Mouse (Mus musculus): ENCODE results near the gene Rfc2.
A peak's percentile ranks its signal among the peaks of the same experiment; 100 is the strongest.

DNA sequence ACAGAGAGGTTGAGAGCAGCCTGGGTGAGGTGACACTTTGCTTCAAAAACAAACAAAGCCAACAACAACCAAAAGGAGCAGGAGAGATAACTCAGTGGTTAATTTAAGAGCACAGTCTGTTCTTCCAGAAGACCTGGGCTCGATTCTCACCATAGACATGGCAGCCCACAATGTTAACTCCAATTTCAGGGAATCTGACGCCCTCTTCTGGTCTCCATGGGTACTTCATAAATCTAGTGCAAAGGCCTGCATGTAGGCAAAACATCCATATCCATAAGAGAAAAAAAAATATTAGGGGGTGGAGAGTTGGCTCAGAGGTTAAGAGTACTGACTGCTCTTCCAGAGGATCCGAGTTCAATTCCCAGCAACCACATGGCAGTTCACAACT lies 35.9 kb upstream of the Rfc2 start:
- peak; percentile 24 to 38; a peak in 1 of 4 replicates for TF ChIP-seq CTCF (conservative IDR thresholded peaks at IDR 0.05 in 1 of 2, IDR thresholded peaks at IDR 0.05 in 1 of 2; ENCODE audit: low read depth in 2 of 2, low read length in 2 of 2)
- no peak for TF ChIP-seq USF1 (IDR thresholded peaks at IDR 0.05; ENCODE audit: low read depth, low read length)
- no peak for TF ChIP-seq POLR2A (IDR thresholded peaks at IDR 0.05; ENCODE audit: low read depth, low read length)
- TF ChIP-seq ZC3H11A (IDR thresholded peaks at IDR 0.05; ENCODE audit: low read depth, low read length) = no peak
- TF ChIP-seq ETS1 (conservative IDR thresholded peaks at IDR 0.05; ENCODE audit: low read depth, low read length) = no peak
- peak; percentile 16 for TF ChIP-seq RAD21 (IDR thresholded peaks at IDR 0.05; ENCODE audit: low read depth, low read length)
- no peak for TF ChIP-seq MAX (IDR thresholded peaks at IDR 0.05; ENCODE audit: low read length)
- no peak for TF ChIP-seq NELFE (IDR thresholded peaks at IDR 0.05; ENCODE audit: low read depth, low read length)
- TF ChIP-seq EP300 (IDR thresholded peaks at IDR 0.05; ENCODE audit: low read length) = no peak
- no peak for TF ChIP-seq ELF1 (IDR thresholded peaks at IDR 0.05; ENCODE audit: low read depth, low read length)
- no peak for TF ChIP-seq MEF2A (IDR thresholded peaks at IDR 0.05; ENCODE audit: borderline replicate concordance, low read depth, low read length)
- no peak for TF ChIP-seq HCFC1 (IDR thresholded peaks at IDR 0.05; ENCODE audit: low read depth, low read length)
- TF ChIP-seq JUN (IDR thresholded peaks at IDR 0.05; ENCODE audit: insufficient read depth, low read depth, low read length) = no peak
- TF ChIP-seq MXI1 (IDR thresholded peaks at IDR 0.05; ENCODE audit: low read depth, low read length) = no peak
